In the genomic region with DNA sequence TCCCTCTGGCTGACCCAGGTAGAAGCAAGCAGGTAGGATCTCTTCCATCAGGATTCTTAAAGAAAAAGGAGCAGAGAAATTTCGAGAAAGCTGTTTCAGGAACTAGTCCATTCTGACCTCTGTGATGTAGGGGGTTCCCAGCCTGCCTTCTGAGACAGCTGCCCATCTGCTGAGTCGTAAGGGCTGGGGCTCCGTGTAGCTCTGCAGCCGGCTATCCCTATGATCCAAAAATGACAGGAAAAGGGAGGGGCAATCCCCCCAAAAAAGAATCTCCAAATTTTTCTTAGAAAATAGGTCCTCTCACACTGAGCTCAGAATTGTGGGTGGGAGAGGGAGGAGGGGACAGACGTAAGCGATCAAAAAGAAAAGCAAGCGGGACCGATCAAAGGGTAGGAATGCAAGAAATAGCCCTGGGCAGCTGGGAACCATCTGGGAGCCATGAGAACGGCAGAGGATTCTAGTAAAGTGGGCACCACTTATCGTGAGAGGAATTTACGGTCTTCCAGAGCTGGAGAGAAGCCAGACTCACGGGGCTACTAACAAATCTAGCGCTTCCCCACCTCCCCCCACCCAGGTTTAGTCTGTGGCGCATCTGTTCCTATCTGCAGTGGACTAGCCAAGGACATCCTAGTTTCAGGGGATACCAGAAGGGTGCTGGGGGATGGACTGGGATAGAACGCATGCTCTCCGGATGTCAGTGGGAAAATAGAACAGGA, we compare ENCODE assay signal across 9 mouse cellular contexts. TPM values are rescaled to one million over a fixed set of nuclear protein-coding genes. Genes with fewer than 3 reads are reported as not detected.
DNase-seq lines count a peak whose midpoint lies in the region; ATAC-seq lines count a peak whose summit lies in the region.
"Had no signal": no experiment of that assay in that cellular context is flagged by ENCODE, and none has a peak within 500 bp of the region (broad histone marks: within the 10 kb centered on the region; RNA-seq: fewer than 3 reads in every experiment).

No protein-coding gene starts in this region.

- no peak for DNase-seq in heart, postnatal 36 days
- peak; percentile 82 for DNase-seq in brain, adult 2 months (ENCODE audit: low read depth, low spot score)
- peak; percentile 59 to 77 for DNase-seq in frontal cortex, postnatal 10 days (ENCODE audit: low spot score in 2 of 2)
- DNase-seq in mesoderm, embryonic 11.5 days (ENCODE audit: low read depth, low spot score), result peak; percentile 75
- no peak for DNase-seq in c-Kit-positive CD71-positive TER-119-positive erythroid progenitor cells, embryonic 14.5 days (ENCODE audit: low spot score)
- DNase-seq in thymus, adult 18-20 months, result no peak
- no peak for DNase-seq in thymus, postnatal 0 days (ENCODE audit: low spot score)

- peaks cover 9% of the 10 kb centered on the region; the same call in 1 of the 2 replicates for H3K27me3 ChIP-seq in heart, embryonic 13.5 days (replicated peaks)

- WGBS in heart, embryonic 13.5 days, result 27% methylated on average over 16 of the region's 16 CpGs

- intact Hi-C loops in heart, postnatal 36 days (cut with DNase I), result no loop called here

- peak overlapping the region; percentile 25; the same call in 1 of the 2 replicates for H3K9ac ChIP-seq in heart, embryonic 13.5 days

- no peak overlapping the region for H3K27ac ChIP-seq in heart, embryonic 13.5 days (replicated peaks)

- peak overlapping the region; percentile 64 for H3K4me2 ChIP-seq in heart, embryonic 13.5 days

- no peak for ATAC-seq in heart, embryonic 13.5 days (ENCODE audit: extremely low read depth, insufficient number of reproducible peaks, low FRiP score, low TSS enrichment)

- H3K9me3 ChIP-seq in heart, embryonic 13.5 days, result no peaks in the 10 kb centered on the region

- H3K4me1 ChIP-seq in heart, embryonic 13.5 days, result peaks cover 19% of the 10 kb centered on the region

- H3K4me3 ChIP-seq in heart, embryonic 13.5 days, result peak overlapping the region; percentile 31

- no peaks in the 10 kb centered on the region for H3K36me3 ChIP-seq in heart, embryonic 13.5 days

RNA-seq across cellular contexts. Expression of a gene that starts 9.5 kb away (rescaled TPM):
- not detected in 2 replicates for polyA plus RNA-seq in heart, embryonic 13.5 days (2015; fragmentation: Nextera tagmentation; extraction: Ambion mirVana)
- total RNA-seq in heart, postnatal 36 days (2021), result not detected
- polyA plus RNA-seq in thymus, postnatal 0 days (2015; fragmentation: Nextera tagmentation; extraction: Ambion mirVana), result 0.07 and 0.31 TPM in 2 replicates
- total RNA-seq: common myeloid progenitor, adult 5-6 weeks had no signal

Comparison
In these comparisons a context has a peak if more than half of its experiments do, and no peak if none do; other contexts are left out.
1. DNase-seq: peak in brain, adult 2 months (single experiment), frontal cortex, postnatal 10 days (2 of 2) and mesoderm, embryonic 11.5 days (single experiment); none in heart, postnatal 36 days (0 of 2), c-Kit-positive CD71-positive TER-119-positive erythroid progenitor cells, embryonic 14.5 days (single experiment), thymus, adult 18-20 months (0 of 2) and thymus, postnatal 0 days (single experiment).